Mouse (Mus musculus) kidney, embryonic 14.5 days (tissue): ENCODE measurements around the gene Tmem159. TPM values are rescaled to one million over a fixed set of nuclear protein-coding genes. Genes with fewer than 3 reads are reported as not detected.

Experiments
- ATAC-seq: fragments of 200-750 bp; cut with Nextera tagmentation; 2 replicates; pipeline ENCODE4 v1.8.0; 2017; ENCODE audit warnings: moderate number of reproducible peaks, mild to moderate bottlenecking, moderate TSS enrichment, moderate library complexity; ENCODE audit not compliant: low FRiP score, low TSS enrichment
- H3K27ac ChIP-seq: fragments of 300-500 bp; sonication (generic); 2 replicates; pipeline ENCODE4 v1.5.1; 2014; ENCODE audit warnings: low read depth, mild to moderate bottlenecking, low read length, moderate library complexity, mixed read lengths
- H3K27me3 ChIP-seq: fragments of 300-500 bp; sonication (generic); 2 replicates; pipeline ENCODE4 v1.6.1; 2014; ENCODE audit warnings: mild to moderate bottlenecking, low read length; ENCODE audit not compliant: control insufficient read depth, insufficient read depth
- H3K36me3 ChIP-seq: fragments of 300-500 bp; sonication (generic); 2 replicates; pipeline ENCODE4 v1.6.1; 2014; ENCODE audit warnings: low read length, mixed read lengths; ENCODE audit not compliant: control insufficient read depth, insufficient read depth
- H3K4me1 ChIP-seq: fragments of 300-500 bp; sonication (generic); 2 replicates; pipeline ENCODE4 v1.6.1; 2014; ENCODE audit warnings: low read length, mixed read lengths; ENCODE audit not compliant: control insufficient read depth, insufficient read depth
- H3K4me2 ChIP-seq: fragments of 300-500 bp; sonication (generic); replicated peaks from 2 replicates; pipeline ENCODE4 v1.6.1; 2014; ENCODE audit warnings: low read depth, mild to moderate bottlenecking, low read length
- H3K4me3 ChIP-seq: fragments of 300-500 bp; sonication (generic); 2 replicates; pipeline ENCODE4 v1.5.1; 2014; ENCODE audit warnings: mild to moderate bottlenecking, low read length
- H3K9ac ChIP-seq: fragments of 300-500 bp; sonication (generic); 2 replicates; pipeline ENCODE4 v1.6.1; 2014; ENCODE audit warnings: low read depth, mild to moderate bottlenecking, low read length, moderate library complexity
- H3K9me3 ChIP-seq: fragments of 300-500 bp; sonication (generic); 2 replicates; pipeline ENCODE4 v1.6.1; 2016; ENCODE audit warnings: low read length; ENCODE audit not compliant: control insufficient read depth
- WGBS: fragments of 180-500 bp; shearing (Covaris S2); extraction: QIAGEN DNeasy Blood & Tissue Kit; methylation state at CpG from one replicate; pipeline ENCODE4 v1.1.7; 2014; 5-methylcytosine and 5-hydroxymethylcytosine counted together
- polyA plus RNA-seq: library from polyadenylated mRNA; unstranded; fragments of >200 nt; fragmentation: Nextera tagmentation; extraction: Ambion mirVana; gene quantifications from 2 replicates; pipeline ENCODE4 v1.2.1, GENCODE M21; 2014

The Tmem159 gene
- 28.6 and 30.5 TPM in 2 replicates for polyA plus RNA-seq

DNA sequence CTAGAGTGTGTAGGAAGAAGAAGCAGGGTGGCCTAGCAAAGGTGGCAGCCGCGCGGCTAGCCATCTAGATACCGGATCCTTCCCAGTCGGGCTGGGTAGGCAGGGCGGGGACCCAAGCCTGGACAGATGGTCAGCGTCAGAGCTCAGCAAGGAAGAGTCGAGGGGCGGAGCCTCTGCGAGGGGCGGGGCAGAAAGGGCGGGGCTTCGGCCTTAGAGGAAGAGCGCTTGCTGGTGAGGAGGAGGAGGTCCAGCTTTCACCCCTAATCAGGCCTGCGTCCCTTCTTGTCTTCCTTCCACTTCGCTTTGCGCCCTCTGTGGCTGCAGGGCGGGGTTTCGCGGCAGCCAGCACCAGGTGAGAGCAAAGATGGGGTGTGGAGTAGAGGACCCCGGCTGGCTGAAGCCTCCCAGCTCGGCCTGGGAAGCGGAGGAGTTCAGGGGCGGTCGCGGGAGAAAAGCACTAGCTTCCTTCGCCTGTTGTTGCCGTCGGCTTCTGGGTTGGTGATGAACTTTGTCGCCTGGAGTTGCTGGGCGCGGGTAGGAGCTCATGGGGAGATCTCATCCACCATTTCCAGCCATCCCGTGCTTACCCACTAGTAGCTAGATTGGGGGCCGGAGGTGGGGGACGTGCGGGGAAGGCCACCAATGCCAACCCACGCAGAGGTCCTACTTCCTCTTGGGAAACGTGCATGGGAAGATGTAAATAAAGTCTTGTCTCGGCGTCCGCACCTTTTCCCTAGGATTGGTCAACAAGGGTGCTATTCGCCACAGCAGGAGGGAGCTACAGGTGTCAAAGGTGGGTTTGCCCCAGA, at the start of gene Tmem159:
TSS of gene Tmem159 (plus strand) at position 190 of the 809 bp plus-strand sequence.
- H3K27ac ChIP-seq: no peak within 1 kb of the TSS
- WGBS: 1% methylated on average over 42 of the region's 42 CpGs
- peaks cover 2% of the 10 kb centered on the region; the same call in 1 of the 2 replicates for H3K36me3 ChIP-seq
- peak; percentile 96 for ATAC-seq
- no peaks in the 10 kb centered on the region for H3K4me1 ChIP-seq
- H3K27me3 ChIP-seq: no peaks in the 10 kb centered on the region
- peak within 1 kb of the TSS; percentile 55 for H3K9ac ChIP-seq
- H3K9me3 ChIP-seq: no peaks in the 10 kb centered on the region
- peak within 1 kb of the TSS; percentile 87 for H3K4me2 ChIP-seq
- peak within 1 kb of the TSS; percentile 50 for H3K4me3 ChIP-seq

DNA sequence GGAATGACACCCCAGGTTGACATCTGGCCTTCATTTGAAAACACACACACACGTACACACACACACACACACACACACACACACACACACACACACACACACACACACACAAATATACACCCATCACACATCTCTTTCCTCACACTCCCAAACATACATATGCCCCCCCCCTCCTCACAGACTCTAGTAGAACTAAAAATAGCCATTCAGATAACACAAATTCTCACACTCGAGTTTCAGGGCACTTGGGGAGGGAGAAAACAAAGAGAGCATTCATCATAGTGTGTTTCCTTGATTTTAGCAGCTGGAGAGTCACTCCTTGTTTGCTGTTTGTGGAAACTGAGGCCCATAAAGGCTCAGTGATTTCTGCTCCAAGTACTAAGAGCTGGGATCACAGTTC, 48.1 kb upstream of the Tmem159 start:
- Histone ChIP-seq H3K9me3 (no peaks in the 10 kb centered on the region), H3K4me3 (no peak overlapping the region), H3K27me3 (no peaks in the 10 kb centered on the region), H3K4me1 (no peaks in the 10 kb centered on the region), H3K36me3 (no peaks in the 10 kb centered on the region), H3K27ac (no peak overlapping the region), H3K9ac (no peak overlapping the region), H3K4me2 (no peak overlapping the region)
- no peak for ATAC-seq
- WGBS: 62% methylated on average over 2 of the region's 2 CpGs

DNA sequence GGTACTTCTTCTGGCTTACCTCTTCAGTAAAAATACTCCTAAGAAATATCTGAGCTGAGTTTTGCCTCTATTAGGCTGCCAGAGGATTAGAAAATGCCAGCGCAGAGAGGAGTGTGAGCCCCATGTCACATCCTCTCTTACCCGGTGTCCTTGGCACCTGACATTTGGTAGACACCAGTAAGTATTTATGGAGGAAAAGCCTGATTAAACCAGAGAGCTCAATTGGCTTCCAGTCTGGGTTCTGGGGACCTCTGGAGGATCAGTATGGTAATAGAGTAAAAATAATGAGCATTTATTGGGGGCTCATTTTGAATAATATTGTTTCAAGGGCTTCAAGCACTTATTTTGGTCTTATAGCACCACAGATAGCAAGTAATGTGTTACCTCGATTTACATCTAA, 46.7 kb upstream of the Tmem159 start:
- Histone ChIP-seq H3K4me2 (no peak overlapping the region), H3K27ac (no peak overlapping the region), H3K4me3 (no peak overlapping the region), H3K9ac (no peak overlapping the region), H3K36me3 (no peaks in the 10 kb centered on the region), H3K27me3 (no peaks in the 10 kb centered on the region), H3K9me3 (no peaks in the 10 kb centered on the region), H3K4me1 (no peaks in the 10 kb centered on the region)
- ATAC-seq: no peak
- 82% methylated on average over 3 of the region's 3 CpGs for WGBS

DNA sequence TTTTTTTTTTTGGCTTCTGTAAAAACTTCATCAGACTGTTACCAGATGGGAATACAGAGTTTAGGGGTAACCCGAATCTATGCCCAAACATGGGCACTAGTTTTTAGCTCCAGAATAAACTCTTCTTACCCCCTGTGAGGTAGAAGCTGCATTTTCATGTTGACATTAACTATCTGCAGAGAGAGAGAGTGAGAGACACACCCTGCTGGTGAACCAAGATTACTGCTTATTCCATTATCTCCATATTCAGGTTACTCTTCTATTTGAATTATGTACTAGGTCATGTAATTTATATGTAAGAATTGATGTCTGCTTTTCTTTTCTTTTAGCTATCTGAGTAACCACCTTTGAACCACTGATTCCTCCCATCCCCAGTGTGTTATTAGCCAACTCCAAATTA, 38.1 kb upstream of the Tmem159 start:
- H3K4me1 ChIP-seq: no peaks in the 10 kb centered on the region
- H3K9ac ChIP-seq: no peak overlapping the region
- no peak overlapping the region for H3K4me3 ChIP-seq
- no peak for ATAC-seq
- H3K9me3 ChIP-seq: no peaks in the 10 kb centered on the region
- H3K36me3 ChIP-seq: no peaks in the 10 kb centered on the region
- no peaks in the 10 kb centered on the region for H3K27me3 ChIP-seq
- H3K27ac ChIP-seq: no peak overlapping the region
- WGBS: 91% methylated on average over 1 of the region's 1 CpGs
- H3K4me2 ChIP-seq: no peak overlapping the region

DNA sequence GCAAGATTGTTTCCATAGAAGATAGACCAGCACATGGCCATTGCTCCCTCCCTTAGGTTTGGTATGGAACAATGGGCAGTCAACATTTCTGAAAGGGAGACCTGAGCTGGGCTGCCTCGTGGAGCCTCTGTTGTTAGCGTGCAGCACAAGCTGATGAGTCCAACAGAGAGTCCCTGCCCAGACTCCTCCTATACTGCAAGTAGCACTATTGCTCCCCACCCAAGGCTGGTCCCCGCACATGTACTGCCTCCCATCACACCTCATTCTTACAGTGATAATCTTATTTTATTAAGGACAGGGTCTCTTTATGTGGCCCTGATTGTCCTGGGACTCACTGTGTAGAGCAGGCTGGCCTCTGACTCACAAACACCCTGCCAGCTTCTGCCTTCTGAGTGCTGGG, 34.0 kb upstream of the Tmem159 start:
- Histone ChIP-seq H3K27ac (no peak overlapping the region), H3K27me3 (no peaks in the 10 kb centered on the region), H3K36me3 (no peaks in the 10 kb centered on the region), H3K4me1 (no peaks in the 10 kb centered on the region), H3K9ac (no peak overlapping the region), H3K4me3 (no peak overlapping the region), H3K9me3 (no peaks in the 10 kb centered on the region), H3K4me2 (no peak overlapping the region)
- no peak for ATAC-seq
- WGBS: 86% methylated on average over 3 of the region's 3 CpGs

DNA sequence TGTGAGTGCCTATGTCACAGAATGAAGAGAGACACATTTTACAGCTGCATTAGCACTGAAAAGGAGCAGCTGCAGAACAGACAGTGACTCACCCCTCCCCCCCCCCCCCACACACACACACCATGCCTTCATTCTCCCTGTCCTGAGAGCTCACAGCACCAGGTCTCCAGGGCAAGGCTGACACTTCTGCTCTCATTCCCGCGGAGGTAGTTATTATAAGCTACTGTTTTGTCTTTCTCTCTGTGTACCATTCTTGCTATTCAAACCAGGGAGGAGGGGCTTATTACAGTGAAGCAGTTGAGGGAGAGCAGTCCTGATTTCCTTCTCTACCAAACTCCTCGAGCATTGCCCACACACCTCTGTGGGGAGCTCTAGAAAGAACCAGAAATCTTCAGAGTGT, 33.0 kb upstream of the Tmem159 start:
- no peaks in the 10 kb centered on the region for H3K36me3 ChIP-seq
- H3K27ac ChIP-seq: no peak overlapping the region
- H3K4me1 ChIP-seq: no peaks in the 10 kb centered on the region
- H3K9me3 ChIP-seq: no peaks in the 10 kb centered on the region
- H3K4me3 ChIP-seq: no peak overlapping the region
- no peak overlapping the region for H3K9ac ChIP-seq
- 20% methylated on average over 3 of the region's 3 CpGs for WGBS
- no peaks in the 10 kb centered on the region for H3K27me3 ChIP-seq
- no peak for ATAC-seq
- no peak overlapping the region for H3K4me2 ChIP-seq

DNA sequence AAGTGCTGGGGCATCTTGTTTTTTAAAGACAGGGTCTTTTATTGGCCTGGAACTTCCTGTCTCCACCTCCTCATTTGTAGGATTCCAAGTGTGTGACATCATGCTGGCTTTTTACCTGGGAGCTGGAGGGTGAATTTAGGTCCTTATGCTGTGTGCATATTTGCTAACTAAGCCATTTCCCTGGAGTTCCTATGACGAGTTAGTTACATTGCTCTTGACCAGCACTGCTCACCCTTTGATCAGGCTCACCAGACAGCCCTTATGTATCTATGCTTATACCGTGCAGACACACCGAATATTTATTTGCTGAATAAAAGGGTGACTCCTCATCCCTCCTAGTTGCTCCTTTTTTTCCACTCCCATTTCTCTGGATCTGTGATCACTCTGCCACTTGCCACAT, 22.0 kb upstream of the Tmem159 start:
- H3K9ac ChIP-seq: no peak overlapping the region
- no peak for ATAC-seq
- 66% methylated on average over 3 of the region's 3 CpGs for WGBS

DNA sequence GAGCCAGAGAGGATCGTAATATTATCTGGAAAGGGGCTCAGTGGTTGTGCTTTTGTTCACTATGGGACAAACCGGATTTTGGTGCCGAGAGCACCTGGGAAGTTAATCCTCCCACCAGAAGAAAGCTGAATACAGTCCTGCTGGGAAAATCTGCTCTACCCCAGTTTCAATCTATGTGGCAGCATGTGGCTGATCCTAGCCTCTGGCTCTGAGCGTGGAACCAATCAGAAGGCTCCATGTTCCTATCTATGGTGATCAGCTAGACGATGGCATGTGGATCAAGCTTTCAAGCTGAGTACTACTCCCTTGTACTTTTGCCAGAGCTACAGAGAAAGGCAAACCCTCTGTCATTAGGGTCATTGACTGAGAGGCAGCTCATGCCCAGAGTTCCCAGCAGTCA, 9.1 kb upstream of the Tmem159 start:
- Histone ChIP-seq H3K36me3 (no peaks in the 10 kb centered on the region), H3K9ac (no peak overlapping the region), H3K9me3 (no peaks in the 10 kb centered on the region), H3K4me1 (no peaks in the 10 kb centered on the region), H3K27me3 (no peaks in the 10 kb centered on the region), H3K4me2 (no peak overlapping the region), H3K4me3 (no peak overlapping the region), H3K27ac (no peak overlapping the region)
- ATAC-seq: no peak
- 56% methylated on average over 5 of the region's 5 CpGs for WGBS

More for the DNA sequence above, 22.0 kb upstream of the Tmem159 start:
- Histone ChIP-seq H3K4me1 (no peaks in the 10 kb centered on the region), H3K27ac (no peak overlapping the region), H3K4me3 (no peak overlapping the region), H3K4me2 (no peak overlapping the region), H3K36me3 (no peaks in the 10 kb centered on the region), H3K9me3 (no peaks in the 10 kb centered on the region), H3K27me3 (no peaks in the 10 kb centered on the region)

DNA sequence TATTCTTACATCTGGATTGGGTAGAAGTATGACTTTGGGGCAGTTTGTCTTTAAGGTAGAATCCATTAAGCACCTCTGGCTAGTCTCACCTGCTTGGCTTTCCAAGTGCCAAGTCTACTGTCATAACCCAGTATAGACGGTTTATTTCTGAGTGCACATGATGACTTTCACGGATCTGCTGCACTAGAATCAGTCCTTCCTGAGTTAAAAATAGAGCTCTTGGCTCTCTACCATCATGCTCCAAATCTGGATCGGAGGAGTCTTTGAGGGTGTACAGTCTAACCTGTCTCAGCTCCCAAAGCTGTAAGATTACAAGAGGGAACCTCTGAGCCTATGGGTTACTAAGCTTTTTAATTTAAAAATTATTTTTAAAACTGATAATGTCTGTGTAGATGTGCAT, 7.9 kb upstream of the Tmem159 start:
- H3K9ac ChIP-seq: no peak overlapping the region
- H3K4me1 ChIP-seq: no peaks in the 10 kb centered on the region
- no peaks in the 10 kb centered on the region for H3K9me3 ChIP-seq
- ATAC-seq: no peak
- WGBS: 93% methylated on average over 3 of the region's 3 CpGs
- H3K27me3 ChIP-seq: no peaks in the 10 kb centered on the region
- H3K36me3 ChIP-seq: no peaks in the 10 kb centered on the region
- no peak overlapping the region for H3K4me2 ChIP-seq
- H3K27ac ChIP-seq: no peak overlapping the region
- no peak overlapping the region for H3K4me3 ChIP-seq
